Mouse (Mus musculus): ENCODE measurements at regions not wholly inside any gene's neighbourhood (a gene's known extent, or its start where the extent isn't known, plus 50 kb on each side); places are given as distances from the start of the nearest gene placed in this dataset.

DNA sequence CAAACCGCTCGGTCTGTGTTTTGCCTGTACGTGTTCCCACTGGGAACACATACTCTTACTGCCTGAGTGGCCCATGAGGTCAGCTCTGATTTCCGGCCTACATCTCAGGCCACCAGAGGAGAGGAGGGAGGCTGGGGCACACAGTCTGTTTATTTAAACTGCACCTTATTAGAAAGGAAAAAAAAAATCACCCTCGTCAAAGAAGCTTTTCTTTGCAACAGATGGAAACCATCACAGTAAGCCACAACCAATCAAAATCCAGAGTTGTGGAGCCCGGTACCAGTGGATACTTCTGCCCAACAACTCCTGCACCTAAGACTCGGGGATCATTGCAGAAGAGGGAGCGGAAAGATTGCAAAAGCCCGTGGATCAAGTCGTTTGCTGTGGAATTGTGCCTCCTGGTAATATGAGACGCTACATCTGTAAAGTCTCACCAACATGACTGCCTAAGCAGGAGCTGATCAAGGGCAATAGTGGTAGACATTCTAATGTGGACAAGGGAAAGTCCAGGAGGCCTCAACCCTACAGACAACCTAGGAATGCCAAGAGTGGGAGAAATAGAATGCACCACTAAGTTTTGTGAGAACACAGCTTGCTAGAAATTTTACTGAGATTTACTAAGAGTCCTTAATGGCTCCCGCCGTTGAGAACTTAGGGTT is 60.5 kb downstream of the Uqcrfs1 start:
- peak; percentile 60 for DNase-seq (ENCODE audit: extremely low spot score, low read depth, low spot score)

DNA sequence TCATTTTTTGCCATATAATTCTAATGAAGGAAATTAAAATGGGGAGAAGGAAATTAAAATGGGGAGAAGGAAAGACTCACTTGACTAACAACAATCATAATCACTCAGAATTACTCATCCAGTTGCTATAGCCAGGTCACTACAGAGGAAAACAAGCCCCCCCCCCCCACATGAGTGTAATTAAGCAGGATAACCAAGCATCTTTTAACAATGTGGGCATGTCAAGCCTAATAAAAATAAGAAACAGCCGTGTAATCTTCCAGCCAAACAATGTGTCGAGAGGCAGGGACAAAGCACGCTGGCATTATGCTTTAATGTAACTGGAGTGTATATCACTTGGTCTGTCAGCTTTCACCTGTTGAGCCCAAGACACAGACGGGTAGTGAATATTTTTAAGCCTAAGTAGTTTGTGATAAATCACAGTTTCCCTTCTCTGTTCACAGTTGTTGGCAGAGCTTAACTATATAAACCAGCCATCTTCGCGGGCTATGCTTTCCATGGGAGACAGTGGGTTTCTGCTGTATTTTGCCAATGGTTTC is 66.0 kb downstream of the Uqcrfs1 start:
- DNase-seq (ENCODE audit: extremely low spot score, low read depth, low spot score): no peak

DNA sequence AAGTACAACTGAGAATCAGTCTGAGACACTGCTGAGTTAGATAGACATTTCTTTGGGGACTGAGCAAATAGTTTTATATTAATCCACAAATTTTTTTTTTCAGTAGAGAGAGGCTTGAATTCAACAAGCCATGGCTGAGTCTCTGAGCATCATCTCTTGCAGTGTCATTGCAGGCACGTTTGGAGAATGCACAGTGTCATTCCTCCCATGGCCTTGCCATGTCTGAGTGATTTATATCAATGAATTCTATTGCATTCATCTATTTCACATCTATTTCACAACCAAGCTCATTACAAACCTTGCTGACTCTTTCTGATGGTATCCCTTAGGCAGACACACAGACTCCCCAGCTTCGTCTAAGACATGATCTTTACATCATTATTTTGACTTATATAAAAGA is 66.6 kb downstream of the Uqcrfs1 start:
- DNase-seq (ENCODE audit: extremely low spot score, low read depth, low spot score): no peak

DNA sequence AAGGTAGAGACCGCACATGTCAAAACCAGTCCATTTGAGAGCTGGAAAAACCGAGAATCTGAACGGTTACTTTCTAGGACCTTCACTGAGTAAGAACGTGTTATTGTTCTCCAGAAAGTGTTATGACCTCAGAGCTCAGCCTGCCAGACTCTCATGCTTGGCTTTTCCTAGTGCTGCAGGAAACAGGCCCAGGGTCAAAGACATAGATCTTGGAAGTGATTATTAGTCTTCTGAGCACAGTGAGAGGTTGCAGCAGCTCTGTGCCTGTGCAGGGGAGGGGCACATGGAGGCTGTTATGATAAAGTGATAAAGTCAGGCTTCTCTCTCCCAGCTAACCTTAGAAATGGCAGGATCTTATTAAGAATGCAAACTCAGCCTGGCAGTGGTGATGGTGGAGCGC is 73.9 kb downstream of the Uqcrfs1 start:
- no peak for DNase-seq (ENCODE audit: extremely low spot score, low read depth, low spot score)

DNA sequence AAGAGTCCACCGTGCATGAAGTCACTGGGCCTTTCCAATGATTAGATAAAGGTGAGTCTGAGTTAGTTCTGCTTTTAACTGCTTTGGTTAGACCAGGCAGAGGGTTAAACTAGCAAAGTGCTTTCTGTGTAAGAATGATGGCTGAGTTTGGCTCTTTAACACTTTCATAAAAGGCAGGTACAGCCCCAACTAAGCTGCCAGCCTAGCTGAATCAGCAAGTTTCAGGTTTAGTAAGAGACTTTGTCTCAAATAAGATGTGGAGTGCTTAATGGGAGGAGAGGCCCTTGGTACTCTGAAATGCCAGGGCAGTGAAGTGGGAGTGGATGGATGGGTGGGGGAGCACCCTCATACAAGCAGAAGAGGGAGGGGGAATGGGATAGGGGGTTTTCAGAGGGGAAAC is 78.1 kb downstream of the Uqcrfs1 start:
- DNase-seq (ENCODE audit: extremely low spot score, low read depth, low spot score): no peak

DNA sequence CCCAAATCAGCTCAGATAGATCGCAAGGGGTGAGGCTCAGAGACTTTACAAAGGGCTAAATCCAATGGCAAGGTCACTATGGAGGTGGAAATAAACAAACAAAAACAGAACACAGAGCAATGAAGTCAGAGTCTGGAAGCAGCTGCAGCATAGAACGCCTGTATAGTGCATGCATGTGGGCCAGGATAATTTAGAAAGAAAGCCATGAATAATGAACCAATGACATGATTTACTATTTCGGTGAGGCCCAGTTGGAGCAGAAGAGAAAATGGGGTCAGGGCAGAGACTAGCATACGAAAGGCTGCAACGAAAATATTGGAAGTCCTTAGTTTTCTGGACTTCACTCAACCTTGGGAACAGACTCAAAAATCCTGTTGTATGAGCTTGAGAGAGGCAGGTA is 79.7 kb downstream of the Uqcrfs1 start:
- DNase-seq (ENCODE audit: extremely low spot score, low read depth, low spot score): no peak

DNA sequence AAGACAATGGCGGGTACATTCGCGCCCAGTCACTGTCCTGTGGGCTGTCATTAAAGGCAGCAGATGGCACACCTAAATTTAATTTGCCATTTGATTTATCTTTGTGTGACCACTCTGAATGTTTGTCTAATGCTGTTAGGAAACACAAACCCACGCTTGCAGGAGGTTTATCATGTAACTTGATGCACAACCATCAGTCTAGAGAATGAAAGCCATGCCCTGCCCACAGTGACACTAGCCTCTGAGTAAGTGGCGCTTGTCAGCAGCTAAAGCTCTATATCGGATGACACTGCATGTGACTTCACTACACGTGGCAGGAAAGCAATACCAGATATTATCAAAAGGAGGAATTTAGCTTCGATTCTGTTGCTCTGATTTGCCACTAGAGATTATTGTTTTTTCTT is 89.9 kb downstream of the Uqcrfs1 start:
- DNase-seq (ENCODE audit: extremely low spot score, low read depth, low spot score): no peak

DNA sequence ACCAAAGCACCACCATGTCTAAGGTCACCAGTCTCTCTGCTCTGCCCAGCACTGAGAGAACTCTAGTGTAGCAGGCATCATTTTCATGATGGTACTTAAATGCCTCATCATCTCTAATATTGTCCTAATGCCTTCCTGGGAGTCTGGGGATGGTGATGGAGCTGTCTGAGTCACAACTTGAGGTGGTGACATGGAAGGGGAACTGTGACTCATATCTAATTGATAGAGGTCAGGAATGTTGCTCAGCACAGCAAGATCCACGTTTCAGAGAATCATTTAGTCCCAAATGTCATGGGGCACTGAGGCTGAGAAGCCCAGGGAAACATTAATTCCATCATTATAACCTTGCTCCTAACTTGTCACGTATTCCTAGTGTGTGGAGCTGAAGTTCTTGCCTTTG is 93.0 kb downstream of the Uqcrfs1 start:
- DNase-seq (ENCODE audit: extremely low spot score, low read depth, low spot score): no peak

DNA sequence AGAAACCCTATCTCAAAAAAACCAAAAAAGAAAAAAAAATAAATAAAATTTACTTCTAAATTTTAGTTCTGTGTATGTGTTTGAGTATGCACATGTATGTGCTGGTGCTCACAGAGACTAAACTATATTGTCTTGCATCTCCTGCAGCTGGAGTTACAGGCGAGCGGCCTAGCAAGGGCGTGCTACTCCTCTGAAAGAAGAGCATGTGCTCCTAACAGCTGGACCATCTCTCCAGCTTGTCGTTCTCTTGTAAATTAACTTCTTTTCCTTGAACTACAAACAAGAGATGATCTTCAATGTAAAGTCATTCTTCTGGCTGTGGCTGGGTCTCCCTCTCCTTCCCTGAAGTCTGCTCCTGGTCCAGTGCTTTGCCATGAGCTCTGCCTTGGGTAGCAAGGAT is 96.3 kb downstream of the Uqcrfs1 start:
- DNase-seq (ENCODE audit: extremely low spot score, low read depth, low spot score): no peak
